Mouse (Mus musculus): ENCODE measurements around the gene Dthd1. TPM values are rescaled to one million over a fixed set of nuclear protein-coding genes. Genes with fewer than 3 reads are reported as not detected.

Gene Dthd1
- not detected for polyA plus RNA-seq (2021)

- in situ Hi-C loops (cut with MboI; ENCODE audit: low pct_unique_long_range_greater_than_20kb): no loop called here
- peaks cover 19% of the 10 kb centered on the region for H3K27me3 ChIP-seq
- ChIA-PET POLR2A (no interaction called here), CTCF (no interaction called here)
- no peak for DNase-seq (ENCODE audit: low read depth, low spot score)
- TF ChIP-seq CTCF (IDR thresholded peaks at IDR 0.05): no peak
- no peak for ATAC-seq
Observed at GRCm38 (mm10) chr5:62813402-62814071, at the start of gene Dthd1. TSS of gene Dthd1 (plus strand) at chr5:62813823.

GRCm38 (mm10) chr5:62764161-62764560, 49.5 kb upstream of the Dthd1 start:
- in situ Hi-C loops (cut with MboI; ENCODE audit: low pct_unique_long_range_greater_than_20kb): no loop called here
- ATAC-seq: no peak
- no peaks in the 10 kb centered on the region for H3K27me3 ChIP-seq
- POLR2A ChIA-PET: no interaction called here
- TF ChIP-seq CTCF (IDR thresholded peaks at IDR 0.05): no peak
- DNase-seq (ENCODE audit: low read depth, low spot score): no peak
- CTCF ChIA-PET: interaction anchor here (1.3 kb wide), 1 partner anchor 24 kb away, joined by 5 read pairs; no protein-coding TSS in a partner anchor

- DNase-seq (ENCODE audit: low read depth, low spot score): no peak
- TF ChIP-seq CTCF (IDR thresholded peaks at IDR 0.05): no peak
- POLR2A ChIA-PET: interaction anchor here (0.8 to 1.1 kb wide), 2 partner anchors 40 to 124 kb away, joined by 3 to 5 read pairs; no protein-coding TSS in a partner anchor
- peak; percentile 7 for ATAC-seq
- no peaks in the 10 kb centered on the region for H3K27me3 ChIP-seq
- CTCF ChIA-PET: no interaction called here
- in situ Hi-C loops (cut with MboI; ENCODE audit: low pct_unique_long_range_greater_than_20kb): no loop called here
Observed at GRCm38 (mm10) chr5:62765459-62765783, 48.2 kb upstream of the Dthd1 start.

DNA sequence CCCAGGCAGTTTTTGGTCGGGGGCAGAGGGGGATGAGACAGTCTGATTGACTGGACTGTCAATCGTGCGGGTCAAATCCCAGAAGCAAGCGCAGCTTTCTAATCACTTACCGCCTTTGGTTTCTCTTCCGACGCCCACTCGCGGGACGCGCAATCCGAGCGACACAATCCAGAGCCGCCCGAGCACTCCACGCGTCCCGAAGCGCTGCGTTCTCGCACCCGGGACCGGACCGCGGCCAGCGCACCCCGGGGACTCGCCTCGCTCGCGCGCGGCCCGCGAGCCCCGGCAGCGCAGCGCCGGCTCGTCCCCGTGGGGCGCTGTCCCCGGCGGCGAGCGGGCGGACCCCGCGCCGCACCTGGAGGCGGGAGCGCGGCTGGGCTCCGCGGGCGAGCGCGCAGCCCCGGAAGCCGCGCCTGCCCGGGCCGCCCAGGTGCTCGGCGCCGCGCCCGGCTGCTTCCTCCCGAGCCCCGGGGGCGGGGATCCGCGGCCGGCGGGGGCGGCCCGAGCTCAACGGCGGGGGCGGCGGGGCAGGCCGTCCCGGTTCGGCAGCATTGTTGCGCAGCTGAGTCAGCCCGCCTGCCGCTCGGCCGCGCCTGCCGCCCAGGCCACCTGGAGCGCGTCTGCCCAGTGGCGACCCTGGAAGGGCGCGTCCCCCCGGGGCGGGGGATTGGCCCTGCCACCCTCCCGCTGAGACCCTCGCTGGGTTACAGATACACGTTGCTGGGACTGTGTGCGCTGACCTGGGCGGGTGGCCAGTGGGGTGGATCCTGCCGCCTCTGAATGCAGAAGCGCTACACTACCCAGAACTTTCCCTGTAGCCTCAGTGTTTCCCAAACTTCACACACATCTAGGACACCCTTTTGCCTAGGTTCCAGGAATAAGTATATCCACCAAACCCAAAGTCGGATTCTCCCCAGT, 47.6 kb upstream of the Dthd1 start, which contains the start of gene Arap2:
TSS of gene Arap2 (minus strand) at position 376 of the 918 bp plus-strand sequence.
- no peak for TF ChIP-seq CTCF (IDR thresholded peaks at IDR 0.05)
- peak; percentile 95 for ATAC-seq
- H3K27me3 ChIP-seq: no peaks in the 10 kb centered on the region
- in situ Hi-C loops (cut with MboI; ENCODE audit: low pct_unique_long_range_greater_than_20kb): no loop called here
- ChIA-PET POLR2A (interaction anchor here (1.1 kb wide), 1 partner anchor 40 kb away, joined by 3 read pairs; no protein-coding TSS in a partner anchor), CTCF (no interaction called here)
- DNase-seq (ENCODE audit: low read depth, low spot score): no peak

GRCm38 (mm10) chr5:62771775-62772599, 41.6 kb upstream of the Dthd1 start:
- in situ Hi-C loops (cut with MboI; ENCODE audit: low pct_unique_long_range_greater_than_20kb): no loop called here
- DNase-seq (ENCODE audit: low read depth, low spot score) (no peak), ATAC-seq (no peak)
- POLR2A ChIA-PET: interaction anchor here (0.9 kb wide), 1 partner anchor 8 kb away, joined by 4 read pairs; no protein-coding TSS in a partner anchor
- H3K27me3 ChIP-seq: no peaks in the 10 kb centered on the region
- TF ChIP-seq CTCF (IDR thresholded peaks at IDR 0.05): no peak
- CTCF ChIA-PET: interaction anchor here (0.7 to 1.3 kb wide), 2 partner anchors 9 to 30 kb away, joined by 3 to 4 read pairs; no protein-coding TSS in a partner anchor

GRCm38 (mm10) chr5:62777804-62778203, 35.8 kb upstream of the Dthd1 start:
- H3K27me3 ChIP-seq: peaks cover 2% of the 10 kb centered on the region
- no peak for TF ChIP-seq CTCF (IDR thresholded peaks at IDR 0.05)

DNA sequence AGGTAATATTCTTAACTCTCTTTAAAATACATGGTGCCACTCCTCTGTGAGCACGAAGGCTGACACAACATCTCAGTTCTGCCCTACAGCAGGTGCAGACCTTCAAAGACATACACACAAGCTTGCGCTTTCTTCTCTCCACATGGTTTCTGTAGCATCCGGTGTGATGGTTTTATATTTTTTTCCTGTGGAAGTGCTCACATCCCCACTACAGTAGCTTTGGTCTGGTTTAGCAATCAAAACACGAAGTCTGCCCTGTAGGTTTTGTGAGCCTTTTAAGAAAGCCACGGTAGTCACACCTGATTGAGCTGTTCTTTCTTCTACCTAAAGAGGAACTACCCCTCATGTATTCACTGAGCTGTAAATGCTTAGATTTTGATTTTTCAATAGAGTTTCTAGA, 34.9 kb upstream of the Dthd1 start:
- ChIA-PET CTCF (no interaction called here), POLR2A (no interaction called here)
- H3K27me3 ChIP-seq: peaks cover 2% of the 10 kb centered on the region
- no peak for TF ChIP-seq CTCF (IDR thresholded peaks at IDR 0.05)
- in situ Hi-C loops (cut with MboI; ENCODE audit: low pct_unique_long_range_greater_than_20kb): no loop called here
- no peak for DNase-seq (ENCODE audit: low read depth, low spot score)
- no peak for ATAC-seq

More at GRCm38 (mm10) chr5:62777804-62778203, 35.8 kb upstream of the Dthd1 start:
- ChIA-PET CTCF (no interaction called here), POLR2A (interaction anchor here (0.7 kb wide), 1 partner anchor 8 kb away, joined by 3 read pairs; no protein-coding TSS in a partner anchor)
- DNase-seq (ENCODE audit: low read depth, low spot score): no peak
- in situ Hi-C loops (cut with MboI; ENCODE audit: low pct_unique_long_range_greater_than_20kb): no loop called here
- ATAC-seq: no peak

GRCm38 (mm10) chr5:62786809-62787208, 26.8 kb upstream of the Dthd1 start:
- ATAC-seq (peak; percentile 96), DNase-seq (ENCODE audit: low read depth, low spot score) (peak; percentile 50)
- ChIA-PET POLR2A (no interaction called here), CTCF (interaction anchor here (1.0 kb wide), 2 partner anchors 21 to 25 kb away, joined by 3 read pairs; no protein-coding TSS in a partner anchor)
- TF ChIP-seq CTCF (IDR thresholded peaks at IDR 0.05): no peak
- in situ Hi-C loops (cut with MboI; ENCODE audit: low pct_unique_long_range_greater_than_20kb): no loop called here
- no peaks in the 10 kb centered on the region for H3K27me3 ChIP-seq

DNA sequence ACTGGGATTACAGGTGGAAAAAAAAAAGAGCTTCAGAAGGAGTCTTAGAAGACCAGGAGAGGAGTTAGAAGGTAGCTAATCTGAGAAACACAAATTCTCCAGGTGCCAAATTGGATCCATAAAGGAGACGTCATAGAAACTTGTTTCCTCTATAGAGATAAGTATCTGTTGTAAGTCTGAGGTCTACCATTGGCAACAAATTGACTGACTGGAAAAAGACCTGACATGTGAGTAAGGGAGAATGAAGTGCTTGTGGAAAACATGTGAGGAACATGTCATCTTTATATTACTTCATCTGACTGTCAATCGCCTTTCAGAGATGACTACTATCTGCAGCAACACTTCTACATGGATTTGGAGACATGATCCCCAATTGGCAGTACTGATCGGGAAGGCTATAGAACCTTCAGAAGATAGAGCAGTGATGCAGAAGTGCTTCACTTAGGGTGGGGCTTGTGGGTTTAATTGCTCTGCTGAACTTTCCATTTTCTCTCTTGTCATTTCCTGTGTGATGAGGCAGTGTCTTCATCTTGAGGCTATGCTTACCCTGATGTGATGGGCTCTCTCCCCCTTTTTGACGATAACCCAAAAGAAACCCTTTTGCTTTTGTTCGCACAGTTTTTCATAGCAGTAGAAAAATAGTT, 22.6 kb upstream of the Dthd1 start:
- in situ Hi-C loops (cut with MboI; ENCODE audit: low pct_unique_long_range_greater_than_20kb): no loop called here
- ChIA-PET POLR2A (no interaction called here), CTCF (no interaction called here)
- no peak for DNase-seq (ENCODE audit: low read depth, low spot score)
- no peak for TF ChIP-seq CTCF (IDR thresholded peaks at IDR 0.05)
- ATAC-seq: no peak
- no peaks in the 10 kb centered on the region for H3K27me3 ChIP-seq

DNA sequence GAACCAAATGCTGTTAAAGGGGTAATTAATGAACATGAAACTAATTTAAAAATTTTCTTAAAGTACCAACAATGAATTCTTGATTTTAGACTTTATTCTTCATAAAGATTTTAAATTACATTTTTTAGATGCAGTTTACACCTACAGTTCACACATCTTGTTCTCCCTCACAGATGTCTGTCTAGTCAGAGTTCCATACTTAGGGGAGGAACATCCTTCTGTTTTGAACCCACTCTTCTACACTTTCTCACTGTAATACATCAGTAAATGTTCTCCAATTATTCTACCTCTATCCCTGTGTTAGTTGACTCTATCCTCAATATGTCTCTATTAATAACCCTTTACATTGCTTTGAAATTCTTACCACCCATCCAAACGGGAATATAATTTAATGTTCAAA, 20.8 kb upstream of the Dthd1 start:
- TF ChIP-seq CTCF (IDR thresholded peaks at IDR 0.05): no peak
- ChIA-PET CTCF (no interaction called here), POLR2A (interaction anchor here (0.7 kb wide), 1 partner anchor 12 kb away, joined by 3 read pairs; no protein-coding TSS in a partner anchor)
- no peaks in the 10 kb centered on the region for H3K27me3 ChIP-seq
- ATAC-seq (no peak), DNase-seq (ENCODE audit: low read depth, low spot score) (no peak)
- in situ Hi-C loops (cut with MboI; ENCODE audit: low pct_unique_long_range_greater_than_20kb): no loop called here
